In the genomic region with DNA sequence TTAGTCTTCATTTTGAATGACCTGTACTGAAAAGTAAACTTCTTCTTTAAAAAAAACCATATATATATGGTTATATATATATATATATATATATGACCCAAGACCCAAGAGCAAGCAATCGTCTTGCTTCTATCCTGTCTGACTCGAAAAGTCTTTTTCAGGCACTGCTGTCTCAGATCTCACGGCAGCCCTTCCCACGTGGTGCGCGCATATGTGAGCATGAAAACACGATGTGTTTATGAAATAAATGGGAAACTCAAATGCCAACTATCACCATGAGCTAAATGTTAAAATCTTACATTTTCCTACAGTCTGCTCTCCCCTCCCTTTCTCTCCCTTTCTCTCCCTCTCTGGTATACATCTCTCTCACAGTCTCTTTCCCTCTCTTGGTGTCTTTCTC, we compare ENCODE assay signal across 14 mouse cellular contexts.
"Had no signal": no experiment of that assay in that cellular context is flagged by ENCODE, and none has a peak within 500 bp of the region (broad histone marks: within the 10 kb centered on the region; RNA-seq: fewer than 3 reads in every experiment).

No protein-coding gene starts in this region.

- H3K36me3 ChIP-seq: intestine, embryonic 15.5 days; kidney, embryonic 15.5 days; limb, embryonic 15.5 days; liver, embryonic 12.5 days; midbrain, embryonic 10.5 days; neural tube, embryonic 13.5 days had no signal

- H3K9ac ChIP-seq: intestine, embryonic 15.5 days; kidney, embryonic 15.5 days; limb, embryonic 15.5 days; liver, embryonic 12.5 days; lung, embryonic 14.5 days; neural tube, embryonic 13.5 days had no signal

- H3K4me2 ChIP-seq: intestine, embryonic 15.5 days; kidney, embryonic 15.5 days; limb, embryonic 15.5 days; liver, embryonic 12.5 days; lung, embryonic 14.5 days; neural tube, embryonic 13.5 days had no signal

- DNase-seq: kidney, adult 2 months; kidney, postnatal 14 days; lung, embryonic 14.5 days; lung, postnatal 10 days; lung, postnatal 4 days; thymus, postnatal 4 days had no signal

- ATAC-seq: intestine, embryonic 15.5 days; liver, embryonic 12.5 days had no signal

- H3K27ac ChIP-seq: intestine, embryonic 15.5 days; kidney, embryonic 15.5 days; left cerebral cortex, adult 2 months; limb, embryonic 15.5 days; liver, embryonic 12.5 days; midbrain, embryonic 10.5 days; neural tube, embryonic 13.5 days; stomach, postnatal 0 days had no signal

- H3K9me3 ChIP-seq: intestine, embryonic 15.5 days; kidney, embryonic 15.5 days; limb, embryonic 15.5 days; liver, embryonic 12.5 days; midbrain, embryonic 10.5 days; neural tube, embryonic 13.5 days had no signal

- H3K27me3 ChIP-seq: intestine, embryonic 15.5 days; kidney, embryonic 15.5 days; limb, embryonic 15.5 days; liver, embryonic 12.5 days; neural tube, embryonic 13.5 days had no signal

- H3K4me3 ChIP-seq: intestine, embryonic 15.5 days; kidney, embryonic 15.5 days; left cerebral cortex, adult 2 months; limb, embryonic 15.5 days; liver, embryonic 12.5 days; midbrain, embryonic 10.5 days; neural tube, embryonic 13.5 days had no signal

- H3K4me1 ChIP-seq: intestine, embryonic 15.5 days; kidney, embryonic 15.5 days; limb, embryonic 15.5 days; liver, embryonic 12.5 days; midbrain, embryonic 10.5 days had no signal
